Mouse (Mus musculus): ENCODE data around the gene Lrrc66. TPM values are rescaled to one million over a fixed set of nuclear protein-coding genes. Genes with fewer than 3 reads are reported as not detected.
A peak's percentile ranks its signal among the peaks of the same experiment; 100 is the strongest.

Gene Lrrc66
- polyA plus RNA-seq (2014; fragmentation: Nextera tagmentation; extraction: Ambion mirVana): not detected in 2 replicates

DNA sequence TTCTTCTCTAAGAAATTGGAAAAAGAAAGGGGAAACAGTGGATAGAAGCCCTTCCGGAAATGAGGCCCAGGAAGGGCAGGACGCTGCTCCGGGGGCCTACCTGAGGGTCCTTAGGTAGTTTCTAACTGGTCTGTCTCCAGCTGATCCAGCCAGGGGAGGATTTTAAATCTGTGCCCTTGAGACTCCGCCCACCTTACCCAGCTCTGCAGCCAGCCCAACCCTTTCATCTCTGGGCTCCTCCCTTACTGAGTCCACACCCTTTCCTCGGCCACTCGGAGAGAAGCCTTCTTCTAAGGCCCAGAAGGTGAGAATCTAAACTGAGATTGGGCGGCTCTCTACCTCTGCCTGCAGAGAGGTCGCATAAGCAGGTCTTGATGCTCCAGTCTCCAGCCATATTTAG, at the start of gene Lrrc66:
TSS of gene Lrrc66 (minus strand) at position 236 of the 400 bp plus-strand sequence.
- Histone ChIP-seq H3K27me3 (replicated peaks; ENCODE audit: control insufficient read depth, insufficient read depth, low read length) (no peaks in the 10 kb centered on the region), H3K4me3 (ENCODE audit: low read depth, low read length) (no peak within 1 kb of the TSS), H3K9me3 (replicated peaks; ENCODE audit: control insufficient read depth, low read length) (no peaks in the 10 kb centered on the region), H3K9ac (ENCODE audit: low read length) (no peak within 1 kb of the TSS), H3K27ac (ENCODE audit: low read depth, low read length) (no peak within 1 kb of the TSS), H3K4me2 (ENCODE audit: low read length) (no peak within 1 kb of the TSS), H3K4me1 (ENCODE audit: control insufficient read depth, insufficient read depth, low read length) (no peaks in the 10 kb centered on the region), H3K36me3 (ENCODE audit: control insufficient read depth, insufficient read depth, low read length) (peaks cover 24% of the 10 kb centered on the region)
- ATAC-seq: no peak
- no peak for DNase-seq (ENCODE audit: low spot score)
- WGBS: 80% methylated on average over 8 of the region's 8 CpGs

DNA sequence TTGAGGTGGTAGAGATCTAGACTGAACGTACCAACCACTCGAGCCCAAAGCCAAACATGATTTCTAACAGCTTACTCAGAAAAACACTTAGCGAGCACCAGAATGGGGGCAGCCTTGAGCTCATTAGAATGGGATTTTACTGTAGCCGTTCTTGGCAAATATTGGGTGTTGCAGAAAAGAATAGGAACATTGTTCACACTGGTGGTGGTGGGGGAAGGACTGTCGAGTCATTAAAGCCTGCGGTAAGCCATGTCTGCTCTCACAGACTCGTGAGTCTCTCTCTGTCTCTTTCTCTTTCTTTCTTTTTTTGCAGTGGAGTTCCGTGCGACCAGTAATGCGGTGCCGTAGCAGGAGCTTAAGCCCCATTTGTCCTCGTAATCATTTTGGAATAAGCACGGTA, 44.3 kb upstream of the Lrrc66 start:
- Histone ChIP-seq H3K27ac (ENCODE audit: low read depth, low read length) (no peak overlapping the region), H3K9ac (ENCODE audit: low read length) (0 out of 2 replicates have a peak overlapping the region, but pooled peaks have one; percentile 2), H3K9me3 (replicated peaks; ENCODE audit: control insufficient read depth, low read length) (no peaks in the 10 kb centered on the region), H3K4me2 (ENCODE audit: low read length) (peak overlapping the region; percentile 25; the same call in 1 of the 2 replicates), H3K27me3 (replicated peaks; ENCODE audit: control insufficient read depth, insufficient read depth, low read length) (no peaks in the 10 kb centered on the region), H3K4me1 (ENCODE audit: control insufficient read depth, insufficient read depth, low read length) (no peaks in the 10 kb centered on the region; the same call in 1 of the 2 replicates), H3K4me3 (ENCODE audit: low read depth, low read length) (0 out of 2 replicates have a peak overlapping the region, but pooled peaks have one; percentile 8), H3K36me3 (ENCODE audit: control insufficient read depth, insufficient read depth, low read length) (no peaks in the 10 kb centered on the region)
- peak; percentile 67 for DNase-seq (ENCODE audit: low spot score)
- 27% methylated on average over 13 of the region's 13 CpGs for WGBS
- peak; percentile 55; the same call in 1 of the 2 replicates for ATAC-seq

GRCm38 (mm10) chr5:73675604-73676003, 43.3 kb upstream of the Lrrc66 start:
- 64% methylated on average over 3 of the region's 3 CpGs for WGBS
- ATAC-seq (peak; percentile 44; the same call in 1 of the 2 replicates), DNase-seq (ENCODE audit: low spot score) (peak; percentile 55)
- Histone ChIP-seq H3K27ac (ENCODE audit: low read depth, low read length) (no peak overlapping the region), H3K4me2 (ENCODE audit: low read length) (no peak overlapping the region), H3K4me1 (ENCODE audit: control insufficient read depth, insufficient read depth, low read length) (no peaks in the 10 kb centered on the region; the same call in 1 of the 2 replicates), H3K9me3 (replicated peaks; ENCODE audit: control insufficient read depth, low read length) (no peaks in the 10 kb centered on the region), H3K36me3 (ENCODE audit: control insufficient read depth, insufficient read depth, low read length) (no peaks in the 10 kb centered on the region), H3K27me3 (replicated peaks; ENCODE audit: control insufficient read depth, insufficient read depth, low read length) (no peaks in the 10 kb centered on the region), H3K9ac (ENCODE audit: low read length) (no peak overlapping the region), H3K4me3 (ENCODE audit: low read depth, low read length) (no peak overlapping the region)

- no peaks in the 10 kb centered on the region for H3K4me1 ChIP-seq (ENCODE audit: control insufficient read depth, insufficient read depth, low read length)
- H3K4me3 ChIP-seq (ENCODE audit: low read depth, low read length): no peak overlapping the region
- no peaks in the 10 kb centered on the region for H3K36me3 ChIP-seq (ENCODE audit: control insufficient read depth, insufficient read depth, low read length)
- DNase-seq (ENCODE audit: low spot score): no peak
- H3K4me2 ChIP-seq (ENCODE audit: low read length): 0 out of 2 replicates have a peak overlapping the region, but pooled peaks have one; percentile 12
- H3K27me3 ChIP-seq (replicated peaks; ENCODE audit: control insufficient read depth, insufficient read depth, low read length): no peaks in the 10 kb centered on the region
- H3K9me3 ChIP-seq (replicated peaks; ENCODE audit: control insufficient read depth, low read length): no peaks in the 10 kb centered on the region
- WGBS: 51% methylated on average over 26 of the region's 26 CpGs
- no peak overlapping the region for H3K27ac ChIP-seq (ENCODE audit: low read depth, low read length)
- no peak for ATAC-seq
- no peak overlapping the region for H3K9ac ChIP-seq (ENCODE audit: low read length)
Observed at GRCm38 (mm10) chr5:73669386-73669785, 37.1 kb upstream of the Lrrc66 start.

GRCm38 (mm10) chr5:73667877-73668276, 35.6 kb upstream of the Lrrc66 start:
- no peak for DNase-seq (ENCODE audit: low spot score)
- H3K4me2 ChIP-seq (ENCODE audit: low read length): no peak overlapping the region
- no peak for ATAC-seq
- H3K27me3 ChIP-seq (replicated peaks; ENCODE audit: control insufficient read depth, insufficient read depth, low read length): no peaks in the 10 kb centered on the region
- no peak overlapping the region for H3K9ac ChIP-seq (ENCODE audit: low read length)
- WGBS: 84% methylated on average over 2 of the region's 2 CpGs
- H3K27ac ChIP-seq (ENCODE audit: low read depth, low read length): no peak overlapping the region
- no peaks in the 10 kb centered on the region for H3K4me1 ChIP-seq (ENCODE audit: control insufficient read depth, insufficient read depth, low read length)
- no peak overlapping the region for H3K4me3 ChIP-seq (ENCODE audit: low read depth, low read length)
- no peaks in the 10 kb centered on the region for H3K9me3 ChIP-seq (replicated peaks; ENCODE audit: control insufficient read depth, low read length)
- H3K36me3 ChIP-seq (ENCODE audit: control insufficient read depth, insufficient read depth, low read length): no peaks in the 10 kb centered on the region

GRCm38 (mm10) chr5:73666695-73667094, 34.4 kb upstream of the Lrrc66 start:
- Histone ChIP-seq H3K9me3 (replicated peaks; ENCODE audit: control insufficient read depth, low read length) (no peaks in the 10 kb centered on the region), H3K9ac (ENCODE audit: low read length) (no peak overlapping the region), H3K36me3 (ENCODE audit: control insufficient read depth, insufficient read depth, low read length) (no peaks in the 10 kb centered on the region), H3K27me3 (replicated peaks; ENCODE audit: control insufficient read depth, insufficient read depth, low read length) (no peaks in the 10 kb centered on the region), H3K4me1 (ENCODE audit: control insufficient read depth, insufficient read depth, low read length) (no peaks in the 10 kb centered on the region), H3K27ac (ENCODE audit: low read depth, low read length) (no peak overlapping the region), H3K4me3 (ENCODE audit: low read depth, low read length) (no peak overlapping the region), H3K4me2 (ENCODE audit: low read length) (no peak overlapping the region)
- WGBS: 94% methylated on average over 2 of the region's 2 CpGs
- DNase-seq (ENCODE audit: low spot score) (no peak), ATAC-seq (no peak)

GRCm38 (mm10) chr5:73651855-73652201, 19.5 kb upstream of the Lrrc66 start:
- 4% methylated on average over 4 of the region's 4 CpGs for WGBS
- ATAC-seq (no peak), DNase-seq (ENCODE audit: low spot score) (no peak)
- Histone ChIP-seq H3K4me1 (ENCODE audit: control insufficient read depth, insufficient read depth, low read length) (peaks cover 18% of the 10 kb centered on the region), H3K27ac (ENCODE audit: low read depth, low read length) (no peak overlapping the region), H3K36me3 (ENCODE audit: control insufficient read depth, insufficient read depth, low read length) (no peaks in the 10 kb centered on the region), H3K27me3 (replicated peaks; ENCODE audit: control insufficient read depth, insufficient read depth, low read length) (peaks cover 48% of the 10 kb centered on the region), H3K4me3 (ENCODE audit: low read depth, low read length) (peak overlapping the region; percentile 41), H3K9ac (ENCODE audit: low read length) (no peak overlapping the region), H3K4me2 (ENCODE audit: low read length) (peak overlapping the region; percentile 91), H3K9me3 (replicated peaks; ENCODE audit: control insufficient read depth, low read length) (no peaks in the 10 kb centered on the region)

- H3K4me3 ChIP-seq (ENCODE audit: low read depth, low read length): peak within 1 kb of the TSS; percentile 41
- WGBS: under 1% methylated on average over 56 of the region's 57 CpGs
- 0 out of 2 replicates have a peak, but pooled peaks have one; percentile 8 for ATAC-seq
Observed at GRCm38 (mm10) chr5:73651061-73651854, 18.9 kb upstream of the Lrrc66 start, which contains the start of gene Spata18. Gene Spata18, plus strand, starts transcription at chr5:73651379.

More at GRCm38 (mm10) chr5:73651061-73651854, 18.9 kb upstream of the Lrrc66 start, which contains the start of gene Spata18:
- Histone ChIP-seq H3K9me3 (replicated peaks; ENCODE audit: control insufficient read depth, low read length) (no peaks in the 10 kb centered on the region), H3K27me3 (replicated peaks; ENCODE audit: control insufficient read depth, insufficient read depth, low read length) (peaks cover 48% of the 10 kb centered on the region), H3K4me1 (ENCODE audit: control insufficient read depth, insufficient read depth, low read length) (peaks cover 22% of the 10 kb centered on the region), H3K9ac (ENCODE audit: low read length) (peak within 1 kb of the TSS; percentile 47), H3K4me2 (ENCODE audit: low read length) (peak within 1 kb of the TSS; percentile 91), H3K36me3 (ENCODE audit: control insufficient read depth, insufficient read depth, low read length) (no peaks in the 10 kb centered on the region), H3K27ac (ENCODE audit: low read depth, low read length) (no peak within 1 kb of the TSS)
- DNase-seq (ENCODE audit: low spot score): no peak
